Mouse (Mus musculus) small intestine, adult 2 months (tissue): ENCODE data around the gene Gpr18.

ENCODE experiments used
- CTCF ChIP-seq: fragments of 200-500 bp; IDR thresholded peaks from 2 replicates; pipeline ENCODE4 v1.5.1; 2012; ENCODE audit warnings: low read depth, mild to moderate bottlenecking, control low read depth, inconsistent platforms, low read length, moderate library complexity, mixed read lengths; ENCODE audit not compliant: insufficient replicate concordance, insufficient read length; ENCODE audit errors: extremely low read depth
- POLR2A ChIP-seq: fragments of 200-500 bp; IDR thresholded peaks from 2 replicates; pipeline ENCODE4 v1.6.1; 2012; ENCODE audit warnings: low read depth, mild to moderate bottlenecking, control low read depth, inconsistent platforms, low read length, moderate library complexity

DNA sequence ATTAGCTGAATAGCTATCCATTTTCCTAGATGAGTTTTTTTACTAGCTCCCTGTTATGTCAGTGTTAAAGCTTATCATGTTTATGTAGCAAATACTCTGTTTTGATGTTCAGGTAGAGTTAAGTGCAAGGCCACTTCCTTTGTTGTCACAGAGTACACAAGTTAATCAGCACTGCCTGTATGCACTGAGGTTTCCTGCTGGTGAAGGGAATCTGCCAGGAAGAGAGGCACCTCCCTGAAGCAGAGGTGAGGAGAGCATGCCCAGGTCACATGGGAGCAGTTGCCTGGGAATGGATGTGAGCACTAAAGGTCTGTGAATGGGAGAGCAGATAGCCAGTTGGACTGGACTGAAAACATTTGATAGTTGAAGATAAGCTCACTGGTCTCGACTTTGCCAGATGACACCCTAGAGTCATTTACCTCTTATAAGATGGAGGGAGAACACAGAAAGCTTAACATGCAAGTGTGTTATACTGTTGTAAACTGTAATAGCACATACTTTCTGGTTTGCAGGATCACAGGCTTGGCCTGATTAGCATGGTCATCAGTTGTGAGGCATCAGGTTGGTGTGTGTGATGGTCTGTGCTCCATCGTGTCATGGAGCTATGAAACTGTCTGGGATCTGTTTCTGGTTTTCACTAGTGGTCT is 35.9 kb upstream of the Gpr18 start:
- TF ChIP-seq POLR2A: no peak
- TF ChIP-seq CTCF: no peak
